Mouse (Mus musculus) heart, adult 2 months (tissue): ENCODE data around the gene Fam161a.

ENCODE experiments used
- CTCF ChIP-seq: fragments of 200-600 bp; IDR thresholded peaks from 2 replicates; pipeline ENCODE4 v1.8.1; 2022; ENCODE audit warnings: antibody characterized with exemption, mild to moderate bottlenecking, moderate library complexity
- EP300 ChIP-seq: fragments of 200-500 bp; IDR thresholded peaks from 2 replicates; pipeline ENCODE4 v1.6.1; 2011; ENCODE audit warnings: low read depth, low read length, control low read depth; ENCODE audit not compliant: insufficient read depth

GRCm38 (mm10) chr11:23020116-23020770 lies 12.9 kb downstream of the Fam161a start:
- no peak for TF ChIP-seq CTCF
- no peak for TF ChIP-seq EP300
